Mouse (Mus musculus): ENCODE results near the gene Lin28a. TPM values are rescaled to one million over a fixed set of nuclear protein-coding genes. Genes with fewer than 3 reads are reported as not detected.

Lin28a gene
- polyA plus RNA-seq, 2 experiments: 0.28 to 0.95 TPM

- no peak for DNase-seq (ENCODE audit: low read depth in 3 of 3, low spot score in 3 of 3)
- Histone ChIP-seq H3K4me2 (ENCODE audit: low read depth) (peak overlapping the region; percentile 41), H3K27me3 (ENCODE audit: control insufficient read depth, insufficient read depth, low read length) (no peaks in the 10 kb centered on the region), H3K36me3 (replicated peaks; ENCODE audit: control insufficient read depth, insufficient read depth, low read depth) (no peaks in the 10 kb centered on the region), H3K4me1 (replicated peaks; ENCODE audit: control insufficient read depth in 2 of 2, insufficient read depth in 2 of 2, low read length in 1 of 2) (peaks cover 0 to 9% of the 10 kb centered on the region in 2 experiments; a peak in 3 of 4 replicates), H3K27ac (no peak overlapping the region), H3K4me3 (ENCODE audit: insufficient read depth in 1 of 2, low read depth in 2 of 2, low read length in 2 of 2) (no peak overlapping the region), H3K9ac (replicated peaks) (no peak overlapping the region), H3K9me3 (ENCODE audit: control insufficient read depth, low read length) (no peaks in the 10 kb centered on the region)
- ATAC-seq (ENCODE audit: insufficient read depth): no peak
- WGBS (ENCODE audit: insufficient replicate concordance): 15% methylated on average over 14 of the region's 14 CpGs
- TF ChIP-seq EP300 (IDR thresholded peaks at IDR 0.05; ENCODE audit: low read depth) (no peak), CTCF (IDR thresholded peaks at IDR 0.05; ENCODE audit: low read depth) (no peak)
These were observed 39.6 kb upstream of the Lin28a start for GRCm38 (mm10) chr4:134058166-134058715.

GRCm38 (mm10) chr4:134053538-134053937, 34.9 kb upstream of the Lin28a start, which contains the start of gene Zfp683:
Gene Zfp683 (plus strand): TSS chr4:134053838.
- DNase-seq (ENCODE audit: low read depth in 3 of 3, low spot score in 3 of 3) (no peak), ATAC-seq (ENCODE audit: insufficient read depth) (no peak)
- H3K9me3 ChIP-seq (ENCODE audit: control insufficient read depth, low read length): no peaks in the 10 kb centered on the region
- H3K4me2 ChIP-seq (ENCODE audit: low read depth): no peak within 1 kb of the TSS
- no peak within 1 kb of the TSS for H3K4me3 ChIP-seq (ENCODE audit: insufficient read depth in 1 of 2, low read depth in 2 of 2, low read length in 2 of 2)
- 48% methylated on average over 3 of the region's 3 CpGs for WGBS (ENCODE audit: insufficient replicate concordance)
- TF ChIP-seq EP300 (IDR thresholded peaks at IDR 0.05; ENCODE audit: low read depth) (no peak), CTCF (IDR thresholded peaks at IDR 0.05; ENCODE audit: low read depth) (no peak)
- H3K27me3 ChIP-seq (ENCODE audit: control insufficient read depth, insufficient read depth, low read length): no peaks in the 10 kb centered on the region
- H3K27ac ChIP-seq: no peak within 1 kb of the TSS
- no peaks in the 10 kb centered on the region for H3K36me3 ChIP-seq (replicated peaks; ENCODE audit: control insufficient read depth, insufficient read depth, low read depth)
- no peak within 1 kb of the TSS for H3K9ac ChIP-seq (replicated peaks)
- no peaks in the 10 kb centered on the region; a peak in 1 of 4 replicates for H3K4me1 ChIP-seq (replicated peaks; ENCODE audit: control insufficient read depth in 2 of 2, insufficient read depth in 2 of 2, low read length in 1 of 2)

GRCm38 (mm10) chr4:134052560-134052959, 33.9 kb upstream of the Lin28a start:
- H3K4me1 ChIP-seq (replicated peaks; ENCODE audit: control insufficient read depth in 2 of 2, insufficient read depth in 2 of 2, low read length in 1 of 2): no peaks in the 10 kb centered on the region; a peak in 1 of 4 replicates
- no peak overlapping the region for H3K9ac ChIP-seq (replicated peaks)
- no peak for ATAC-seq (ENCODE audit: insufficient read depth)
- H3K9me3 ChIP-seq (ENCODE audit: control insufficient read depth, low read length): no peaks in the 10 kb centered on the region
- H3K27me3 ChIP-seq (ENCODE audit: control insufficient read depth, insufficient read depth, low read length): no peaks in the 10 kb centered on the region
- WGBS (ENCODE audit: insufficient replicate concordance): 12% methylated on average over 8 of the region's 8 CpGs
- no peak overlapping the region for H3K4me2 ChIP-seq (ENCODE audit: low read depth)
- TF ChIP-seq CTCF (IDR thresholded peaks at IDR 0.05; ENCODE audit: low read depth): no peak
- TF ChIP-seq EP300 (IDR thresholded peaks at IDR 0.05; ENCODE audit: low read depth): no peak
- no peaks in the 10 kb centered on the region for H3K36me3 ChIP-seq (replicated peaks; ENCODE audit: control insufficient read depth, insufficient read depth, low read depth)
- H3K4me3 ChIP-seq (ENCODE audit: insufficient read depth in 1 of 2, low read depth in 2 of 2, low read length in 2 of 2): no peak overlapping the region
- DNase-seq (ENCODE audit: low read depth in 3 of 3, low spot score in 3 of 3): no peak
- no peak overlapping the region for H3K27ac ChIP-seq

GRCm38 (mm10) chr4:134051912-134052311, 33.3 kb upstream of the Lin28a start:
- WGBS (ENCODE audit: insufficient replicate concordance): 53% methylated on average over 5 of the region's 5 CpGs
- Histone ChIP-seq H3K27ac (no peak overlapping the region), H3K4me3 (ENCODE audit: insufficient read depth in 1 of 2, low read depth in 2 of 2, low read length in 2 of 2) (no peak overlapping the region), H3K4me1 (replicated peaks; ENCODE audit: control insufficient read depth in 2 of 2, insufficient read depth in 2 of 2, low read length in 1 of 2) (no peaks in the 10 kb centered on the region; a peak in 1 of 4 replicates), H3K4me2 (ENCODE audit: low read depth) (no peak overlapping the region), H3K27me3 (ENCODE audit: control insufficient read depth, insufficient read depth, low read length) (no peaks in the 10 kb centered on the region), H3K9ac (replicated peaks) (no peak overlapping the region), H3K36me3 (replicated peaks; ENCODE audit: control insufficient read depth, insufficient read depth, low read depth) (no peaks in the 10 kb centered on the region), H3K9me3 (ENCODE audit: control insufficient read depth, low read length) (no peaks in the 10 kb centered on the region)
- ATAC-seq (ENCODE audit: insufficient read depth) (no peak), DNase-seq (ENCODE audit: low read depth in 3 of 3, low spot score in 3 of 3) (no peak)
- TF ChIP-seq CTCF (IDR thresholded peaks at IDR 0.05; ENCODE audit: low read depth): no peak
- no peak for TF ChIP-seq EP300 (IDR thresholded peaks at IDR 0.05; ENCODE audit: low read depth)

- Histone ChIP-seq H3K9me3 (ENCODE audit: control insufficient read depth, low read length) (no peaks in the 10 kb centered on the region), H3K9ac (replicated peaks) (no peak overlapping the region), H3K36me3 (replicated peaks; ENCODE audit: control insufficient read depth, insufficient read depth, low read depth) (no peaks in the 10 kb centered on the region), H3K4me2 (ENCODE audit: low read depth) (no peak overlapping the region), H3K4me1 (replicated peaks; ENCODE audit: control insufficient read depth in 2 of 2, insufficient read depth in 2 of 2, low read length in 1 of 2) (no peaks in the 10 kb centered on the region), H3K27me3 (ENCODE audit: control insufficient read depth, insufficient read depth, low read length) (no peaks in the 10 kb centered on the region), H3K4me3 (ENCODE audit: insufficient read depth in 1 of 2, low read depth in 2 of 2, low read length in 2 of 2) (no peak overlapping the region), H3K27ac (no peak overlapping the region)
- no peak for TF ChIP-seq CTCF (IDR thresholded peaks at IDR 0.05; ENCODE audit: low read depth)
- TF ChIP-seq EP300 (IDR thresholded peaks at IDR 0.05; ENCODE audit: low read depth): no peak
- DNase-seq (ENCODE audit: low read depth in 3 of 3, low spot score in 3 of 3) (no peak), ATAC-seq (ENCODE audit: insufficient read depth) (no peak)
- 27% methylated on average over 5 of the region's 5 CpGs for WGBS (ENCODE audit: insufficient replicate concordance)
These were observed 29.0 kb upstream of the Lin28a start for GRCm38 (mm10) chr4:134047648-134048047.
